Mouse (Mus musculus) thymus, postnatal 36 days (tissue): ENCODE results near the gene St7.

Source experiments
- DNase-seq, 2 experiments: peaks; one replicate each; pipeline ENCODE4 v3.0.0; 2022; ENCODE audit warnings: mixed read lengths in 2 of 2

Gene St7

DNA sequence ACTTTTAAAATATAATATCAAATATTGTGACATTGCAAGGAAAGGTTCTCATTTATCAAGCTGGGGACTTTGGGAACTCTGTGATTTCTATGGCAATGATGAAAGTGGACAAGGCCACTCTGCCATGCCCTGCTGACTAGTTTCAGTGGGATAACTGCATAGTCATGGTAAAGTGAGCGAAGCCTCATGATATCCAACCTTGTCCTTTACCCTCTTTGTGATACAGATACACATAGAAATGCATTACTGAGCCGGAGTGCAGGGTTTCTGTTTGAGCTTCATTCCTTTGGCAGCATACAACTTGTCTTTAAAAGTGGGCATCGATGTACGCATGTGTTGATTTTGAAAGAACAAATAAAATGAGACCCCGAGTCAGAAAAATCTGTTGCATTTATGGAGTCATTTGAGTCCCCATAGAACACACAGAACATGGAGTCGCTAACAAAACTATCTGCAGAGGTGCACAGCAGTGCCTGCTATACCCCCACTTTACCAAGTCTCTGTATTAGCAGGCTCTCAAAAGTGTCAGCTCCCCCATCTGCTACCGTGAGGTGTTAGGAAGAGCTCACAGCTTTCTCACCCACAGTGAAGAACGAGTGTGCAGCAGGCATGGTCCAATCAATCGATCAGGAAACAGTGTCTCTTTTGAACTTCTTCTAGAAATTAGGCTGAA lies 77.4 kb downstream of the St7 start:
- no peak for DNase-seq

DNA sequence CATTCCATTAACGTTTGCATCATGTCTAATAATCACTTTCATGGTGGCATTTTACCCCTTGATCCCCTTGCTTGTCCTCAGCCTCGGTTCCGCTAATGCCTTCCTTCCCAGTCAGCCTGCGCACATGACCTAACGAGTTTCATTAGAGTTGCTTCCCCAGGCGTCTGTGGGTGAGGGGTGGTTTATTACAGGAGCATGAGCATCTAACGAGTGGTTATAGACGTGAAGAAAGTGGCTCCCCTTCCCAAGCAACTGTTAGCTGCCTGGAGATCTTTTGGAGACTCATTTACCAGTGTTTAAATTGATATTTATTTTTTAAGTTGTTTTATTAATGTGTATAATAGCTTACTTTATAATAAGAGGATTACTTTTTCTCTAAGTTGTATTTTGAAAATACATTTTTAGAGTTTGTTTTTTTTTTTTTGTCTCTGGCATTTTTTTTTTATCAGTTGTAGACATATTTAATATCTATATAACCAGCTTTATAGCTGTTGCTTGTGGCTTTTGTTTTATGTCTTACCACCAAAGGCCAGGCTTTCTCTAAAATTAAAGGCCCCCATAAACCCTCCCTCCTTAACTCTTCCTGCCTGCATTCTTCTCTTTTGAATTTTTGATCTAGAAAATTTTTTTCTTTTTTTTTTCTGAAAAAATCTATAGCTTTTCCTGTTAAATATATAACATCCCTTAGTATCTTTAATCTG lies 78.1 kb downstream of the St7 start:
- DNase-seq, result no peak

DNA sequence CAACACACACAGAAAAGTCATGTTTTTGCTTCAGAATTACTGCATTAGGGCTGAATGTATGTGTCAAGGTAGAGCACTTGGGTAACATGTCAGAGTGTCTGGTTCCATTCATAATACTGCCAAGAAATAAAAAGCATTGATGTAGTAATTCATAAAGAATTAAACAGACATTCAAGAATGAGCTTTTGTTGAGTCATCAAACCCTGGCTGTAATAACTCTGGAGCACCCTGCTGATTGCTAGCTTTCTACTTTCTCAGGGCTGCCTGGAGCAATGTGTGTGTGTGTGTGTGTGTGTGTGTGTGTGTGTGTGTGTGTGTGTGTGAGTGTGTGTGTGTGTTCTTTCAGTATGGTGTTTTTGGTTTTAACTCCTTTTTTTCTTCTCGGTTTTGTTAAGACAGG lies 78.7 kb downstream of the St7 start:
- DNase-seq, result no peak

DNA sequence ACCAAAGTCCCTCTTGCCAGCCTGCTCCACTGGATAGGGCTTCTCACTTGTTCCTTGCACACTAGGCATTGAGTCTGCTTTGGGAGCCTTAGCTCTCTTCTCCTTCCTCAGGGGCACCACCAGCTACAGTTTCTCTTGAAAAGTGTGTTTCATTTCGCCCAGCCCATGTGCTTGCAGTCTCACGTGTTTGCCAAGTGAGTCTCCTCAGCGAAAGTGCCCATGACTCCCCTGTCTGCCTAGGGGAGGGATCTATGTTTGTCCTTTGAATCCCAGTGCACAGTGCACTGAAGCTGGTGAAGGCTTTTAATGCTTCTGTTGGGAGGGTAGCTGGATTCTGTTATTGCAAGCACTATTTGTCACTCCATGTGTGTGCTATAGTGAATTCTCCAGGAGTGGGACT lies 79.8 kb downstream of the St7 start:
- no peak for DNase-seq

DNA sequence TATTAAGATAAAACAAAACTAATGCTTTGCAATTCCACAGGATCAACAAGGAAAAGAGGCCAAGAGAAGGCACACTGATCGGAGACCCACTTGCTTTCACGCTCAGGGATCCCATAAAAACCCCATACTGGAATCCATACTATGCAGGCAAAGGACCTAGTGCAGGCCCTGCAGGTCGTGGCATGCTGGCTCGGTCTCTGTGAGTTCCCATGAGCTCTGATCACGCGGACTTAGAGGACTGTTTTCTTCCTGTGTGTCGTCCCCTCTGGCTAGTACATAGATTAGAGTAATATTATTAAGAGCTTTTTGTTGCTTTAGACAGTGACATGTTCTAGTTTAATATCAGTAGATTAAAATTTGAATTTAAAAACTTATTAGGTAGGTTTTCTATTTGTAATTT lies 83.3 kb downstream of the St7 start:
- no peak for DNase-seq

DNA sequence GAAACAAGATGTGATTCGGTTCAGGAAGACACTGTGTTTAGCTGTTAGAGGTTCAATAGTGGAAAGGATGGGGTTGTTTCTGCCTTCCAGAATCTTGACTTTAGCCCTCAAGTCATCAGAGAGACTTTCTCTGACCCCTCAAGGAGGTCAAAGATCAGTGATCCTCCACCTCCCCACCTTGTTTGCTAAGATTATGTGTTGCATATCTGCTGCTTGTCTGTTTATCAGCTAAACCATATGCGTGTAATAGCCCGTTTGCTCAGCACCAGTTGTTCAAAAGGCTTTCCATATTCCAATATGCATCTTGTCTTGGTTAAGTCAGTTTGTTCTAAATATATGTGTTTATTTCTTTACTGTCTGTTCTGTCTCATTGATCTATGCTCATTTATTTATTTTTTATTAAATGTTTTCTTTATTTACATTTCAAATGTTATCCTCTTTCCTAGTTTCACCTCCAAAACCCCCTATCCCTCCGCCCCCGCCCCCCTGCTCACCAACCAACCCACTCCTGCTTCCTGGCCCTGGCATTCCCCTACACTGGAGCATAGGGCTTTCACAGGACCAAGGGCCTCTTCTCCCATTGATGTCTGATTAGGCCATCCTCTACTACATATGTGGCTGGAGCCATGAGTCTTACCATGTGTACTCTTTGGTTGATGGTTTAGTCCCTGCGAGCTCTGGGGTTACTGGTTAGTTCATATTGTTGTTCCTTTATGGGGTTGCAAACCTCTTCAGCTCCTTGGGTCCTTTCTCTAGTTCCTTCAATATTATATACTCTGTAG lies 84.5 kb downstream of the St7 start:
- DNase-seq, result no peak

DNA sequence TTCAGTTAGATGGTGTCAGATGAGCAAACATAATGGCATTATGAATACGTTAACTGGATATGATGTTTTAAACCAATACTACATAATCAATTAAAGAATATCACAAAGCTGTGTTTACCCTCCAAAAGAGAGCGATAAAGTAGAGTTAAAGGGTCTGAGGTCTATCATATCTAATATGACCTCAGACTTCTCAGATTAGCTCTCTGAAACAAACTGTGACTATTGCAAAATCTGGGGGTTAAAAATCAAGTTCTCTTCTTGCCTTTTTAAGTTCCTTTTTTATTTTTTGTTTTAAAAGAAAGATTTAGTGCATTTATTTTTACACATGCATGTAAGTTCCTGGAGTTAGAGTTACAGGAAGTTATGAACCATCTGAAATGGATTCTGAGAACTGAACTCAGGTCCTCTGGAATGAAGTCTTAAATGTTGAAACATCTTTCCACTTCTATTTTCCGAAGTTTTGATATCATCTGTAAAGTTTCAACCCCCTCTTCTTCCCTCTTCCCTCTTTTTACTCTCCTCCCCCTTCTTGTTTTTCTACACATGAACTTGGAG lies 86.0 kb downstream of the St7 start:
- DNase-seq, result no peak

DNA sequence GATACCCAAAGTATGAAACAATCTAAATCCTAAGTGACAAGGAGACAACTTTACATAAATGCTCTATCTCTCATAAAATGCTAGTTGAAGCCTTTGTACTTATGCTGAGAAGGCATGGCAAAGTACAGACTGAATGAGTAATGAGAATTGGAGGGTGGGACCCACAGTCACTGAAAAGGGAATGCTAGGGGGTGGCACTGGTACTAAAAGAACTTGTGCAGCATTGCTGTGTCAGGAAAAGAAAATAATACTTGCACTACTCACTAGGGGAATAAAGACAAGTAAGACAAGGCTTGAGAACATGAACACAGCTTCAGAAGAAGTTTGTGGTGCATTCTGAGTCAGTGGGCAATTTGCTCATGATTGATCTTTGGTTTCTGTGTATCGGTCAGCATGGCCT lies 90.8 kb downstream of the St7 start:
- DNase-seq, result no peak

DNA sequence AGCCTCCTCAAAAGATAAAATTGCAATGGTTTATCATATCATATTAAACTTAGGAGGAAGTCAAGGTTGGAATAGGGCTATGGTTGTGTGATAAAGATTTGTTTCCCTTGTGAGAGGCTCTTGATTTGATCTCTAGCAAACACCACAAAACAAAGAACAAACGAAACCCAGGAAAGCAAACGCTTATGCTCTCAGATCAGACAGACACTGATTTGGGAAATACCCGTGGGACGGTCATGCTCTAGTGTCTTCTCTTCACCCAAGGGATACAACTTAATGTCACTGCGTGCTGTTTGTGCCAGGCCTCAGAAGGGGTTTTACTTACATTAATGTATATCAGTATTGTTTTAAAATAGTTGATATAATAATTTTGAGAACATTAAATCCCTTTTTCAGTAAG lies 91.8 kb downstream of the St7 start:
- no peak for DNase-seq

DNA sequence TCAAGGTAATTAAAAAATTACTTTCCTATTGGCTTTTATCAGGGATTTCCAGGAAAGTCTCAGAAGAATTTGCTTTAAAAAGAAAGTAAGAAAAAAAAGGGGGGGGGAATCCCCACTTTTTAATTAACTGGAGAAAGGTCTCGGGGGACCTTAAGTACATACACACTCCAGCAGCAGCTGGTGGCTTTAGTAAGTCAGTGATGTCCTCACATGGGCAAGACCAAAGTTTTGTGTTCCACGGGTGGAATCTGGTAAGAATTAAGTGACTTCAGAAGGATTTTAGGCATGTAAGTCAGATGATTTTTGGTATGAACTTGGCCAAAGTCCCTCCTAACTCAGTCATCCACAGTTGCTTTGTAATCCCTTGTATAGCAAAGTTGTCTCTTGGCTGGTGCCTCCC lies 92.5 kb downstream of the St7 start:
- no peak for DNase-seq

DNA sequence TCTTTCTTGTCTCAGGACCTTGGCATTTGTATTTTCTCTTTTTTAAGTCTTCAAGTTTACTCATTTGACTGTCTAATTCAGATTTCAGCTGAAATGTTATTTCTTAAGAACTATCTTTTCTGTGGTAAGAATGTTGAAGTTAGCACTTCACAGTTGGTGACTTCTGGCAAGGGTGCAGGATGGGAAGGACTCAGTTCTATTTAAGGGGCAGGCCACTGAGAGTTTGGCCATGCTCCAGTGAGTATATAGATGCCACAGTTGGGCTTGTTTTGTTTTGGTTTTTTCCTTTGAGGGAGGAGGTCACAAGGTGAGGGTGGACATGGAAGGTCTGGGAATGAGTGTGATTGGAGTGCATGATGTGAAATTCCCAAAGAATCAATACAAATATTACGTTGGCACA lies 95.1 kb downstream of the St7 start:
- no peak for DNase-seq

DNA sequence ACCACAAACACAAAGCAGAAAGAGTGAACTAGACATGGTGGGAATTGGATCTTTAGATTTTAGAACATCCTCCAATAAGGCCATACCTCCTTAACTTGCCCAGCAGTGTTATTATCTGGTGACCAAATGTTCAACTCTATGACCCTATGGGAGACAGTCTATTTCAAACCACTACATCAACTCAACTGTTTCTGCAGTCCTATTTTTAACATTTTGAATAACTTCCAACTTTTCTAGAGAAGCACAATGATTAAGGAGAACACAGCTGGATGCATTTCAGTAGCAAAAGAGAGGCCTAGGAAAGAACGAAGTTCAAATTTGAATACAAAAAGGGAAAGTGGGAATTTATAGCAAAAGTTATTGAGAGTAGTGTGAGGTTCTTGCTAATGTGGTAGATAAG lies 97.5 kb downstream of the St7 start:
- DNase-seq, result no peak

DNA sequence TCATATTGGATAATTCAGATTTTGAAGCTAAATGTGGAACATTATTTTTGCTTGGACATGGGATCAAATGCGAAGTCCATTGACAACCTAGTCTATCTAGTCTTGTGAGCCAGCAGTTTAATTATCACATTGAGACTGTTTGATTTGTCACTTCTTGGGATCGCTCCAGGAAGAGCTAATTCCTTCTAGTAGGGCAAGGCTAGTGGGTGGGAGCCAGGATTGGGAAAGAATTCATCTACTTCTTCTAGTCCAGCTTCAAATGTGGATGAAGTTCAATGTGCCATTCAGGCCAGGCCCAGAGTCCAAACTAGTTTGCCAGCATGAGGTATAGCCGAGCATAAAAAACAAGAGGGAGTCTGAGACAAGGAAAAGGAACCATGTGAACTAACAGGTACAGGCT lies 100.7 kb downstream of the St7 start:
- DNase-seq, result no peak

DNA sequence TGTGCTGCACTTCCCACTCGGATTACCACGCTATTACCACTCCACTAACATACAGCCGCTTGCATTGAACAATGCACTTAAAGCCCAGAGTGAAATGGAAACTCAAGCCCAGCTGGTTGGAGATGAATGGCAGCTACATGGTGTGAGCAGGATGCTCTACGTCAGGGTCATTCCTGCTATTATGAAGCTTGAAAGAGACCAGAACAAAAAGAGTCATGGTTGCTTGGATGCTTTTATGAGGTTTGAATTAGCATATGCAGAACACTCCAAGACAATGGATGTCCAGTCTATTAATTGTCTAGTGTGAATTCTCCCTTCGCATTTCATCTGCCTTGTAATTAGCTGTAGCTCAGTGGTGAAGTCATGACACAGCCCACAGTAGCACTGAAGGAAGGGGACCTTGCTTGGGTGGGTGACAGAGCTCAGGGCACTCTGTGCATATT lies 104.6 kb downstream of the St7 start:
- no peak for DNase-seq

DNA sequence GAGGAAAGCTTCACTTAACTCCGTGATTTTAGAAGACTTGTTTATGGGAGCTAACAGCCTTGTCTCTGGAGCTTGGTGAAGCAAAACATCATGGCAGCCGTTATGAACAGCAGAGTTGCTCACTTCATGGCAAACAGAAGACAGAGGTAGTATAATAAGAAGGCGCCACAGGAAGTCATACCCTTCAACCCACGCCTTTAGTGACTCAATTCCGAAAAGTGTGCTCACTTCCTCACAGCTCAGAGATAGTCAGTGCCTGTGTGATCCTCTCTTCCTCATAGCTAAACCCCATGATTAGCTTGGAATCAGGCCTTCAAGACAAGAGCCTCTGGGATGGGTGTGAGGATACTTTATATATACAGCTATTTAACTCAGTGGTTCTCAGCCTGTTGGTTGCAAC lies 108.0 kb downstream of the St7 start:
- no peak for DNase-seq

DNA sequence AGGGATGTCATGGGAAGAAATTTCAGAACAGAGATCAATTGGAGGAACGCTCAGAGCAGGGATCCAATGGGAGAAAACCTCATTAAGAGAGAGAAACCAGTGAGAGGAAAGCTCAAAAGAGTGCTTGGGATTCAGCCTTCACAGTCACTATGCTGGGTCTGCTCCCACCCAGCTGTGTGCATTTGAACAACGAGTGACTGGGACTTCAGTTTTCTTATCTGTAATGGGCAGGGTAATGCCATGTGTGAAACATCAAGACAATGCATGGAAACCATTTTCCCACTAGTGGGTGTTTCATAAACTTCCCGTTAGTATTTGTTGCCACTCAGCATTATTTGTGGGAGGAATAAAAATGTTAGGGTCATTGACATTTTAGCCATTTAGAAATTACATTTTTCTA lies 111.7 kb downstream of the St7 start:
- DNase-seq, result no peak

DNA sequence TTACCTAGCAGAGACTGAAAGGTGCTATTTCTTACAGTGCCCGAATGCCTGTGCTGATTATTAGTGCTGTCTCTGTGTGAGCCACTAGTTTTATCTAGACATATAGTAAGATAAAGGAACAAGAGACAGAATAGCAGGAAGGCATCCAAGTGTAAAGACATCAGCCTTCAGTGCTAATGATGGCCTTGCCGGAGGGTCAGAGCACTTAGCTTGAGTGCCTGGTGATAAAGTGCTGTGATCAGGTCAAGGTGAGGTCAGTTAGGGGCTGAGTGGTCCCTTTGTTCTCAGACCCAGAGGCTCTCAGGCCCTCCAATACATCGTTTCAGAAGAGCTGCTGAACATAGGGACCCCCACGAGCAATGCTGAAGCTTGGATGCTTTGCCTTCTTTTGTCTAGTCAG lies 113.8 kb downstream of the St7 start:
- no peak for DNase-seq

DNA sequence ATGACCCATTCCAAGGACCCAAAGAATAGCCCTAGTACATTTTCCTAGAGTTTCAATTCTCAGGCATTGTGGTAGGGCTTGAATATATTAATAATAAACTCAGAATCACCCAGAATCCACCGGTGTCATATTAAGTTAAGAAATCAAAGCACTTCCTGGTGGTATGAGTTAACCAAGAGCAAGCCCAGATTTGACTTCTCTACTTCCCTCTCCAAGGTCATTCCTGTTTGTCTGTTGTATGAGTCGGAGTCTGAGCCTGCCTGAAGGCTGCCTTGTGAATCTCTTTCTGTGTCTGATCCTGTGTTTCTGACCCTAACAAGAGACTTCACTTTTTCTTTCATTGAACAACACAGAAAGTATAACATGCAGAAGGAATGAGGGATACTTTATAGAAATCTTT lies 118.3 kb downstream of the St7 start:
- no peak for DNase-seq

DNA sequence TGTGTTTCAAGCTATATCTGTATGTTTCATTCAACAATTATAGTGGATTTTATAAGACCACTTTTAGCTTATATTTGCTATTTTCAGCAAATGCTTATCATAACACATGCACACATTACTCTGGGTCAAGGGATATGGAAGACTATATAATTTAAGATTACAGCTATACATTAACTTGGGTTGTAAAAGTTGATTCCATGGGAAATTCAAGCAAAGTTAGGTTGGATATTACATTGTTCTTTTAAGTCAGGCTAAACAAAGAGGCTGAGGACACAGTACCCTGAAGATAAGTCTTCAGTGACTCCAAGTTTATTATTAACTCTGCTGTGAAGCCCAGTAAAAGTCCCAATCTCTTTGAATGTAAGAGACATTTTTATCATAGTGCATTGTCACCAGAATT lies 118.8 kb downstream of the St7 start:
- DNase-seq, result no peak

DNA sequence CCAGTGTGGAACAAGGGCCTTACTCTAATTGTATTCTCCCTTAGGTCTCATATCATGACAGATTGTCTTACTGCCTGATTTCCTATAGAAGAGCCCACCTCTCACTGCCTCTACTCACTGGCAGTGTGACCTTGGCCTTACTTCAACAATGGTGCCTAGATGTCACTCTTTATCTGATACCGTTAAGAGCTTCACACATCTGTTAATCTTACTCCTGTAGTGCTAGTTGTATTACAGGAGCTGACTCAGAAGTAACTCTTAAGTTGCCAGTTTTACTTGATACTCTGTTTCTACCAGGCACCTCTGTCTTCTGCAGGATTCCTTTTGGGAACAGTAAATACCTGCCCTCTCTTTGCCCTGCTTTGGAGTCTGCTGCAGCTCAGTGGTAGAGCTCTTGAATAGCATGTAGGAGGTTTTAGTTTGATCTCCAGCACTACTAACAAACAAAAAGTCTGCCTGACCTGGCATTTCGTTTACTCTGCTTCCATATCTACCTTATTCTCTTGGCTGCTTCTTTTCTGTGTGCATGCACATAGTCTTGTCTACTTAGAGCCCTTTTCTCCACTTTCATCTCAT lies 121.4 kb downstream of the St7 start:
- DNase-seq, result no peak

DNA sequence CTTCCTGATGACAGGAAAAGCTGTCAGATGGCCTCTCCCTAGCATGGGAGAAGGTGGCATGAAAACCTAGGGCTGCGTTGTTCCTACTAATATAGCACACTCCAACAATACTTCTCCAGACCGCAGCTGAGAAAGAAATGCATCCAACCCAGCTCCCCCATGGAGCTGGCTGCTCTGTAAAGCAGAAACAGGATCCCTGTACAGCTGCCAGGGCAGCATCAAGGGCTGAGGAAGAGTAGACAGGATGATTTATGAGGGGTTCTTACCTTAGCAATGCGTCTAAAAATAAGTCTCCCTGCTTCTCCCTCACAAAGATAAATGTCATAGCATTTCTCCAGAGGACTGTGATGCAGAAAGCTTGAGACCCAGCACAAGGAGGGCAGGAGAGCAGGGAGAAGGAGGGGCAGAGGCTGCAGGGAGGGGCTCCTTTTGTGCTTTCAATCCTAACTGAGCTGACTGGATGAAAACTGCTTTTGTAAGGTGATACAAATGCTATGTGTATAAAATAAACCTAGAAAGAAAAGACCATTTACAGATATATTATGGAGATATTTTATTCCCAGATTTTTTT lies 124.2 kb downstream of the St7 start:
- no peak for DNase-seq

DNA sequence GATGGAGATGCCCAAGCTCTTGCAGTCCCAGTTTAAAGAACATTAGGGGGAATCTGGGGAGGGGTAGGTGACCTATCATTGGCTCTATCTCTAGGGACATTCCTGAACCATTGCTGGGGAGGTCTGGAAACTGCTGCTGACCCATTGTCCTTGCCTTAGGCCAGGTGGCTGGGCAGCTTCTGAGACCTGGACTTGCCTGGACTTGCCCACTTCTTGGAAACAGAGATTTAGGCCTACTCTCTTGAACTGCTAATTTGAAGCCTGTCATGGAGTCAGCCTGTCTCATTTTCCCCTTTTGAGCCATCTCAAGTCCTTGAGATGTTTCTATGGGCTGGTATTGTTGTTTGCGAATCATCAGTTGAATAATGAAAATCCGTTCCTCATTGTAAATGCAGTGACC lies 130.9 kb downstream of the St7 start:
- no peak for DNase-seq

DNA sequence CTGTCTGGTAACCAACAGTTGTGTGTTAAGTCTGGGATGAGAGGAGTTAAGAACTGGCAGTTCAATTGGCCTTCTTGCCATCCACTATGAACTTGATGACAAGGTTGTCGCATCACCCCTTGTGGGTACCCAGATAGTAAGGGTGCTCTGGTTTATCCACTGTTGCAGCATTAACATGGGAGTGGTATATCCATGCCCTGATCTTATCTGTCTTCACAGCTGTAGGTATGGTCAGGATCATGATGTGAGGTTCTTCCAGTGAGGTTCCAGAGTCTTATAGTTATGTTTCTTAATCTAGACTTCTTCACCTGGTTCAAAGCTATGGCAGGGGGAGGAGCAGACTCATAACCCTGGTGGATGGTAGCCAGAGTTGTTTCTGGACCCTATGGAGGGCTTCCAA lies 132.0 kb downstream of the St7 start:
- no peak for DNase-seq
